Mouse (Mus musculus): ENCODE measurements around the gene Trabd2b.

- TF ChIP-seq CTCF (IDR thresholded peaks at IDR 0.05; ENCODE audit: insufficient read depth, low read length): no peak
- no peak for TF ChIP-seq POLR2A (IDR thresholded peaks at IDR 0.05; ENCODE audit: borderline replicate concordance, extremely low read depth, low read depth, low read length)
Observed at GRCm38 (mm10) chr4:114481518-114481917, 75.0 kb downstream of the Trabd2b start.
